Mouse (Mus musculus) heart, embryonic 11.5 days (tissue): ENCODE measurements at regions not wholly inside any gene's neighbourhood (a gene's known extent, or its start where the extent isn't known, plus 50 kb on each side); places are given as distances from the start of the nearest gene placed in this dataset.

ENCODE experiments used
- ATAC-seq: fragments of 200-750 bp; cut with Nextera tagmentation; replicated peaks from 2 replicates; pipeline ENCODE4 v1.8.0; 2017; ENCODE audit warnings: moderate library complexity; ENCODE audit not compliant: insufficient number of reproducible peaks, low FRiP score, low TSS enrichment
- H3K27ac ChIP-seq: fragments of 300-500 bp; sonication (generic); 2 replicates; pipeline ENCODE4 v1.5.1; 2014; ENCODE audit warnings: mild to moderate bottlenecking, low read depth, low read length
- H3K27me3 ChIP-seq: fragments of 300-500 bp; sonication (generic); 2 replicates; pipeline ENCODE4 v1.6.1; 2014; ENCODE audit warnings: mild to moderate bottlenecking, low read length, mixed read lengths; ENCODE audit not compliant: control insufficient read depth, insufficient read depth
- H3K36me3 ChIP-seq: fragments of 300-500 bp; sonication (generic); 2 replicates; pipeline ENCODE4 v1.6.1; 2014; ENCODE audit warnings: mild to moderate bottlenecking, low read length, moderate library complexity, mixed read lengths; ENCODE audit not compliant: control insufficient read depth, insufficient read depth
- H3K4me1 ChIP-seq: fragments of 300-500 bp; sonication (generic); 2 replicates; pipeline ENCODE4 v1.6.1; 2014; ENCODE audit warnings: low read length; ENCODE audit not compliant: control insufficient read depth, insufficient read depth
- H3K4me2 ChIP-seq: fragments of 300-500 bp; sonication (generic); 2 replicates; pipeline ENCODE4 v1.6.1; 2014; ENCODE audit warnings: mild to moderate bottlenecking, moderate library complexity
- H3K4me3 ChIP-seq: fragments of 300-500 bp; sonication (generic); 2 replicates; pipeline ENCODE4 v1.5.1; 2014; ENCODE audit warnings: low read depth, low read length
- H3K9ac ChIP-seq: fragments of 300-500 bp; sonication (generic); 2 replicates; pipeline ENCODE4 v1.6.1; 2014; ENCODE audit warnings: mild to moderate bottlenecking, low read depth, low read length, moderate library complexity
- H3K9me3 ChIP-seq: fragments of 300-500 bp; sonication (generic); replicated peaks from 2 replicates; pipeline ENCODE4 v1.6.1; 2016; ENCODE audit warnings: low read length; ENCODE audit not compliant: control insufficient read depth
- WGBS: fragments of 180-500 bp; shearing (Covaris S2); extraction: QIAGEN DNeasy Blood & Tissue Kit; methylation state at CpG from one replicate; pipeline ENCODE4 v1.1.7; 2014; ENCODE audit not compliant: insufficient replicate concordance; 5-methylcytosine and 5-hydroxymethylcytosine counted together

DNA sequence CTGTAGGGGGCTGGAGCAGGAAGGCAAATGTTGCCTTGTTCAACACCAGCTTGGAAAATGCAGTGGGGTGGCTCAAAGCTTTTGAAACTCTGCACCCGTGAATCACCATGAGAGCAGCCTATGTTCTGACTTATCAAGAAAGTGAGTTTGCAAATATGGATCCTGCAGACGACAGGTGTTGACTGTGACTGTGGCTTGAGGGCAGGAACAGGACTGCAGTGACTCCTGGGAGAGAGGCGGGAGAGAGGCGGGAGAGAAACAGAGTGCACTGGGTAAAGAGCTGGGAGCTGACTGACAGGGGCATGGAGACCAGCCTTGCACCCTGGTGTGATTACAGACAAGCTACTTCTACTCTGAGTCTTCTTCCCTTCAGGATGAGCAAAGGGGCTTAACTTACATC is 254.0 kb downstream of the Sec23ip start:
- Histone ChIP-seq H3K9ac (no peak overlapping the region), H3K9me3 (no peaks in the 10 kb centered on the region), H3K27me3 (no peaks in the 10 kb centered on the region), H3K4me3 (no peak overlapping the region), H3K4me1 (no peaks in the 10 kb centered on the region), H3K27ac (no peak overlapping the region), H3K36me3 (no peaks in the 10 kb centered on the region), H3K4me2 (no peak overlapping the region)
- no peak for ATAC-seq
- WGBS = 61% methylated on average over 4 of the region's 4 CpGs

DNA sequence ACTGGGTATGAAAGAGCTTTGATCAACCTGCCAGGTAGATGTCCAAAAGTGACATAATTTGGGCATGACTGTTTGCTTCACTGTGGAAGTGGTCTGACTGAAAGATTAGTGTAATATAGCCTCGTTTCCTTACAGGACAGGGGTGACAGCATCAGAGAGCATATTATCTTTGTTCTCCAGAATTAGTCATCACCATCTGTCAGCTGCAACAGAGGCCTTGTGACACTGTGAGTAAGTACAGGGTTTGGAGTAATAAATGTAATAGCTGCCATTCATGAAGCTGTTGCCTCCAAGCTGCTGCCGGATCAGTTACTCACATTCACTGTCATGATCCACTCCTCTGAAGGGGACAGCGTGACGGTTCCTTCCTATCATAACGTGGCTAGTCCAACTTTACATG is 254.4 kb upstream of the Plpp4 start:
- Histone ChIP-seq H3K27me3 (no peaks in the 10 kb centered on the region), H3K27ac (no peak overlapping the region), H3K9me3 (no peaks in the 10 kb centered on the region), H3K4me3 (no peak overlapping the region), H3K4me1 (no peaks in the 10 kb centered on the region), H3K36me3 (no peaks in the 10 kb centered on the region), H3K4me2 (no peak overlapping the region), H3K9ac (no peak overlapping the region)
- 75% methylated on average over 5 of the region's 5 CpGs for WGBS
- no peak for ATAC-seq

DNA sequence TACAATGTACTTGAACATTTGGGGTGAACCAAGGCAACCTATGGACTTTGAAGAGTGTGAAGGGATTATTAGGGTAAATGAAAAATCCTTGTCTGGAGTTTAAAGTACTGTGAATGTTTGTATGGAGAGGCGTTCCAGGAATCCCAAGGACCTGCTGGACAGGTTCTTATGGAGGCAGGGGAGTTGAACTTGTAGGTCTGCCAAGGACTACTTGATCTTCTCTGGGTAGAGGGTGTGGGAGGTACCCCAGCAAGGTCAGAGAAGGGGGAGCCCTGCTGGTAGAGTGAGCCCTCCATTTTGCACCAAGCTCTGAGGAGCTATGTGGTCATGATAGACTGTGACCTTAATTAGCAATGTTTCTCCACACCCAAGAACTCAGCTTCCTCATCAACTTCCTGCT is 253.7 kb upstream of the Plpp4 start:
- 53% methylated on average over 1 of the region's 1 CpGs for WGBS
- H3K36me3 ChIP-seq = no peaks in the 10 kb centered on the region
- no peaks in the 10 kb centered on the region for H3K27me3 ChIP-seq
- H3K4me3 ChIP-seq = no peak overlapping the region
- no peak for ATAC-seq
- H3K9me3 ChIP-seq = no peaks in the 10 kb centered on the region
- H3K4me1 ChIP-seq = no peaks in the 10 kb centered on the region
- no peak overlapping the region for H3K27ac ChIP-seq
- no peak overlapping the region for H3K4me2 ChIP-seq
- no peak overlapping the region for H3K9ac ChIP-seq

DNA sequence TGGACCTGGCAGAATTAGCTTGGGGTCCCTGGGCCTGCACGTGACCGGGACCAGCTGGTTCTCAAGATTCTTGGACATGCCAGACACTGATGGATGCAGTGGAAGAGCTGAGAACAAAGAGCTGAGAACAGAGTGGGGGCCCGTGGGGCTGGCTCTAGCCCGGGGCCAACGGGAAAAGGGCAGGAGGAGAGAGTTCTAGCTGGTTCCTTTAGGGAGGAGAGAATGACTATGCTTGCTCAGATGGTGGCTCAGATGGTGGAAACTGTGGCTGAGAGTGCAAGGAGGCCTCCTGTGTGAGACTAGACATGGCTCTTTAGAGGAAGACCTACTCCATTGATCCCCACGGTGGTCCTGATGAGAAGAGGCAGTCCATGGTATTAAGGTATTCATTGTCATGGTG is 240.5 kb upstream of the Plpp4 start:
- H3K4me3 ChIP-seq = no peak overlapping the region
- H3K27ac ChIP-seq = no peak overlapping the region

DNA sequence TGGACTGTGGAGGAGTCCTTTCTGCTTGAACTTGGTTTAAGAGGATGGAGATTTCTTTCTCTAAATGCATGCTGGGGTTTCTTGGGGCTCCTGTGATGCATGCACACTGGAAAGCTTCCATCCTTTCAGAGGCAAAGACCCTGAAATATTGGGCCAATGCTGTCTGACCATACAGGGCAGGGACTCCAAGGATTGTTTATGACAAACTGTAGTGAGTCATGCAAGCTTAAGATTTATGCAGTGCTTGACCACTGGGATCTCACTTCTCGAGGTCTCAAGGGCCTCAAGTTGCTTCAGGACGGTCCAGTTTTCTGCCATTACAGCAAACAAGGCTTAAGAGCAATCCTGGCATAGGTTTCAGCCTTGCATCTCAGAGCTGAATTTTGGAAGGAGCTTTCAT is 229.7 kb upstream of the Plpp4 start:
- no peaks in the 10 kb centered on the region for H3K9me3 ChIP-seq
- no peak for ATAC-seq
- no peaks in the 10 kb centered on the region for H3K36me3 ChIP-seq
- no peaks in the 10 kb centered on the region for H3K27me3 ChIP-seq
- H3K27ac ChIP-seq = no peak overlapping the region
- H3K4me3 ChIP-seq = no peak overlapping the region
- H3K4me1 ChIP-seq = no peaks in the 10 kb centered on the region
- 69% methylated on average over 2 of the region's 2 CpGs for WGBS
- H3K4me2 ChIP-seq = no peak overlapping the region
- H3K9ac ChIP-seq = no peak overlapping the region

More for the DNA sequence above, 240.5 kb upstream of the Plpp4 start:
- Histone ChIP-seq H3K36me3 (no peaks in the 10 kb centered on the region), H3K9ac (no peak overlapping the region), H3K4me2 (no peak overlapping the region), H3K27me3 (no peaks in the 10 kb centered on the region), H3K9me3 (peaks cover 2% of the 10 kb centered on the region; the same call in 1 of the 2 replicates), H3K4me1 (no peaks in the 10 kb centered on the region)
- WGBS = 87% methylated on average over 6 of the region's 6 CpGs
- ATAC-seq = no peak

DNA sequence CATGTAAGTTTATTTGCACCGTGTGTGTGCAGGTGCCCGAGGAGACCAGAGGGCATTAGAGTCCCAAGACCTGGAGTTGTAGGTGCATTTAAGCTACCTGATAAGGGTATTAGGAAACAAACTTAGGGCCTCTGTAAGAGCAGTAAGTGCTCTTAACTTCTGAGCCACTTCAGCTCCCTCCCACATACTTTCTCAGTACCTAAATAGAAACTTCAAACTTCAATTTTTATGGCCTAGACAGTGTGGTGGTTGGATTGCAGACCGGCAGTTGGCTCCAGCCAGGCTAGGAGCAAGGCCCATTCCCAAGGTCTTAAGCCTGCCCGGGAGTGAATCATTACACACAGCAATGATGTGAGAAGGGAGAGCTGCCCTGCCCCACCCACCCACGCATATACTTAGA is 208.8 kb upstream of the Plpp4 start:
- WGBS = 64% methylated on average over 5 of the region's 5 CpGs

DNA sequence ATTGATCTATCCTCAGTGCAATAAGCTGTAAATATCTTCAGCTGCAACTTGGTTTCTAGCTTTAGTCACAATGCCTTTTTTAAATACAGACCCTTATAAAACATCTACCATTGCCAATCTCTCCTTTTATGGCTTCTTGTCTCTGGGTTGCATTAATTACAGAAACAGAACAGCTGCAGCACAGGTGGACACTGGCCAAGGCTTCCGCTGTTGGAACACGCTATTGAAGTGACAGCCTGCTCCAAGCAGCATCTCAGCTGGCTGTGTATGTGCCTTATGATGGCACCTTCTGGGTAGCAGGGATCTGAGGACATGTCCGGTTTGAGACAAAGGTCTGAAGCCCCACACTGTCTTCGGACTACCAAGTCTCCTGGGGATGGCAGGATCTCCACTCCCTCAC is 207.1 kb upstream of the Plpp4 start:
- Histone ChIP-seq H3K27me3 (no peaks in the 10 kb centered on the region), H3K9me3 (no peaks in the 10 kb centered on the region), H3K27ac (no peak overlapping the region), H3K4me2 (no peak overlapping the region), H3K9ac (no peak overlapping the region), H3K36me3 (no peaks in the 10 kb centered on the region), H3K4me1 (no peaks in the 10 kb centered on the region), H3K4me3 (no peak overlapping the region)
- ATAC-seq = no peak
- 87% methylated on average over 4 of the region's 4 CpGs for WGBS

More for the DNA sequence above, 208.8 kb upstream of the Plpp4 start:
- ATAC-seq = no peak
- H3K36me3 ChIP-seq = no peaks in the 10 kb centered on the region
- no peak overlapping the region for H3K4me3 ChIP-seq
- H3K9me3 ChIP-seq = no peaks in the 10 kb centered on the region
- no peaks in the 10 kb centered on the region for H3K27me3 ChIP-seq
- H3K4me2 ChIP-seq = no peak overlapping the region
- no peaks in the 10 kb centered on the region for H3K4me1 ChIP-seq
- no peak overlapping the region for H3K9ac ChIP-seq
- no peak overlapping the region for H3K27ac ChIP-seq

DNA sequence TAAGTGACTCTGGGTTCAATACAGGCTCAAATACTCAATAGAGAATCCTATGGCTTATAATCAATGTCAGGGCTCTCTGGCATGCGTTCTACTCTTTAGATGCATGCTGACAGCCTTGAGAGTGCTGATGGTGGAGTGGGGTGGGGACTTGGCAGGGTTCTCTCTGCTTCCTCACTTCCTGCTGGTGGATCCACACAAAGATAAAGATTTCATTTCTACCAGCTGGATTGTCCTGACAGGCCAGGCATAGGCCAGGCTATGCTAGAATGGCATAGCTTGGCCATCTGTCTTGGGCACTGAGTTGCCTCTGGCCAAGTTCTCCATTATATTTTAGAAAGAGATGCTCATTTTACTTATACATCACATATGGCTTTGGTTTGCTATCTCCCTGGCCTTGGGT is 206.2 kb upstream of the Plpp4 start:
- H3K9me3 ChIP-seq = no peaks in the 10 kb centered on the region
- WGBS = 68% methylated on average over 1 of the region's 1 CpGs
- H3K27ac ChIP-seq = no peak overlapping the region
- no peak for ATAC-seq
- H3K4me2 ChIP-seq = no peak overlapping the region
- no peak overlapping the region for H3K9ac ChIP-seq
- H3K27me3 ChIP-seq = no peaks in the 10 kb centered on the region
- no peaks in the 10 kb centered on the region for H3K36me3 ChIP-seq
- no peaks in the 10 kb centered on the region for H3K4me1 ChIP-seq
- no peak overlapping the region for H3K4me3 ChIP-seq

DNA sequence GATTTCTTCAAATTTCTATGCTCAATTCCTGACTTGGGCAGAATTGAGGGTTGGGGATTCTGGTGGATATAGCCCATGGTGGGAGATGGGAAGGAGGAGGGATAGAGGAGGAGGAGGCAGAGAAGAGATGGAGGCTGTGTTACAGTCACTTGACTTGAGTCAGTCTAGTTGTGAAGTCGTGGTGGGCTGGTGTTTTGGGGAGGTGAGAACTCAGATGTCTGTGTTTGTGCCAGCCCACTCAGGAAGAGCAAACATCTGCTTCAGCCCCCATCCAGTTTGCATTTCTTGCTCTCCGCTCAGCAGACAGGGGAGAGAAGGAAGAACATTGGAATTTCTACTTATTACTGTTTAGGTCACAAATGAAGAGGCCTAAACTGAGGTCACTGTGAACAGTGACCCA is 189.9 kb upstream of the Plpp4 start:
- no peak for ATAC-seq

More for the DNA sequence above, 189.9 kb upstream of the Plpp4 start:
- 65% methylated on average over 2 of the region's 2 CpGs for WGBS
- Histone ChIP-seq H3K4me3 (no peak overlapping the region), H3K4me2 (no peak overlapping the region), H3K36me3 (no peaks in the 10 kb centered on the region), H3K27ac (no peak overlapping the region), H3K9me3 (no peaks in the 10 kb centered on the region), H3K9ac (no peak overlapping the region), H3K27me3 (no peaks in the 10 kb centered on the region), H3K4me1 (no peaks in the 10 kb centered on the region)
